Mouse (Mus musculus) hindbrain, embryonic 16.5 days (tissue): Measurements from ENCODE around the gene Pycr2. TPM values are rescaled to one million over a fixed set of nuclear protein-coding genes. Genes with fewer than 3 reads are reported as not detected.

Experiments
- ATAC-seq: fragments of 200-750 bp; cut with Nextera tagmentation; 2 replicates; pipeline ENCODE4 v1.8.0; 2017; ENCODE audit warnings: moderate TSS enrichment, moderate library complexity
- H3K27ac ChIP-seq: fragments of 300-500 bp; sonication (generic); 2 replicates; pipeline ENCODE4 v1.5.1; 2014; ENCODE audit warnings: low read depth, mild to moderate bottlenecking, control low read depth, low read length, moderate library complexity
- H3K27me3 ChIP-seq: fragments of 300-500 bp; sonication (generic); replicated peaks from 2 replicates; pipeline ENCODE4 v1.6.1; 2014; ENCODE audit warnings: low read length; ENCODE audit not compliant: control insufficient read depth, insufficient read depth
- H3K36me3 ChIP-seq: fragments of 300-500 bp; sonication (generic); 2 replicates; pipeline ENCODE4 v1.6.1; 2014; ENCODE audit warnings: mild to moderate bottlenecking, low read length, moderate library complexity, mixed read lengths; ENCODE audit not compliant: control insufficient read depth, insufficient read depth
- H3K4me1 ChIP-seq: fragments of 300-500 bp; sonication (generic); 2 replicates; pipeline ENCODE4 v1.6.1; 2014; ENCODE audit warnings: low read depth, low read length; ENCODE audit not compliant: control insufficient read depth, insufficient read depth
- H3K4me2 ChIP-seq: fragments of 300-500 bp; sonication (generic); 2 replicates; pipeline ENCODE4 v1.6.1; 2014; ENCODE audit warnings: mild to moderate bottlenecking, low read length, control low read depth, moderate library complexity
- H3K4me3 ChIP-seq: fragments of 300-500 bp; sonication (generic); 2 replicates; pipeline ENCODE4 v1.5.1; 2014; ENCODE audit warnings: mild to moderate bottlenecking, low read length, control low read depth, moderate library complexity
- H3K9ac ChIP-seq: fragments of 300-500 bp; sonication (generic); 2 replicates; pipeline ENCODE4 v1.6.1; 2014; ENCODE audit warnings: low read depth, mild to moderate bottlenecking, control low read depth, low read length, moderate library complexity
- H3K9me3 ChIP-seq: fragments of 300-500 bp; sonication (generic); 2 replicates; pipeline ENCODE4 v1.6.1; 2014; ENCODE audit warnings: mild to moderate bottlenecking, low read length, moderate library complexity; ENCODE audit not compliant: control insufficient read depth
- WGBS: fragments of 180-500 bp; shearing (Covaris S2); extraction: QIAGEN DNeasy Blood & Tissue Kit; methylation state at CpG from one replicate; pipeline ENCODE4 v1.1.7; 2014; 5-methylcytosine and 5-hydroxymethylcytosine counted together
- polyA plus RNA-seq: library from polyadenylated mRNA; unstranded; fragments of >200 nt; fragmentation: Nextera tagmentation; extraction: Ambion mirVana; gene quantifications from 2 replicates; pipeline ENCODE4 v1.2.1, GENCODE M21; 2015

Gene Pycr2
- polyA plus RNA-seq, 1 experiment from 2014 or later, result 74.6 TPM

DNA sequence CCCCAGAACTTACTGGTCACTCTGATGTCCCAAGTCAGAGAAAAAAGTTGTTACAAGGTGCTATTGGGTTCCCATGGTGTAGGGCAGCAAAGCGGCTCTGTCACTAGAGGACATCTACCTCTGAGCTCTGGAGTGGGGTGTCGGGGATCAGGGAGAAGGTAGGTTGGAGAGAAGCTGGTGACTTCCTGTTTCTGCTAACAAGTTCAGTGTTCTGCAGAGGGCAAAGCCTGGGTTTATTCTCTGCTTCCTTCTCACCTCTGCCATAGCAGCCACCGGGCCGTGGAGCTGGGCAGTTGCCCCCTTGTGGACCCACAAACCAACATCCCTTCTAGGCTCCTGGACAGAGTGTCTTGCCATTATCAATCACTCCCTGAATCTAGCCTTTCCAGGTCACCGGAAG, 8.7 kb downstream of the Pycr2 start:
- H3K4me1 ChIP-seq, result no peaks in the 10 kb centered on the region
- no peaks in the 10 kb centered on the region for H3K27me3 ChIP-seq
- no peak overlapping the region for H3K27ac ChIP-seq
- no peaks in the 10 kb centered on the region for H3K9me3 ChIP-seq
- 97% methylated on average over 5 of the region's 5 CpGs for WGBS
- H3K36me3 ChIP-seq, result peaks cover 7% of the 10 kb centered on the region
- no peak overlapping the region for H3K9ac ChIP-seq
- ATAC-seq, result no peak
- H3K4me3 ChIP-seq, result no peak overlapping the region
- no peak overlapping the region for H3K4me2 ChIP-seq

DNA sequence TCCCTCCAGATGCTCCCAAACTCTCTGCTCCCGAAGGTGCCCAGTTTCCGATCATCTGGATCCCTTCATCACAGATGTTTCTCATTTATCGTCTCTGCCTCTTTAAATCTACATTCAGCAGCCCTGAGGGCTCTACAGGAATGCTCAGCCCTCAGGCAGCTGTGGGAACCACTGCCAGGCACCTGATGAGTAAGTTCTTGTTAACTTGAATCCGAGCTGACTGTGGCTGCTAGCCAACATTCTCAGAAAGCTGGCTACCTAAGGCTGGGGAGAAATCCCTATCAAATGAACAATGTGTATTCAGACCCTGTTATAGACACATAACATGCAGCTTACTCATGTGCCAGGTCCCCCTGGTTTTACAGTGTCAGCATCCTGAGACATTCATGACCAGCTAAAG, 9.7 kb downstream of the Pycr2 start:
- Histone ChIP-seq H3K36me3 (peaks cover under 1% of the 10 kb centered on the region; the same call in 1 of the 2 replicates), H3K9ac (no peak overlapping the region), H3K4me3 (no peak overlapping the region), H3K27ac (no peak overlapping the region), H3K9me3 (no peaks in the 10 kb centered on the region), H3K4me1 (no peaks in the 10 kb centered on the region), H3K27me3 (no peaks in the 10 kb centered on the region), H3K4me2 (no peak overlapping the region)
- ATAC-seq, result no peak
- WGBS, result 55% methylated on average over 4 of the region's 4 CpGs

DNA sequence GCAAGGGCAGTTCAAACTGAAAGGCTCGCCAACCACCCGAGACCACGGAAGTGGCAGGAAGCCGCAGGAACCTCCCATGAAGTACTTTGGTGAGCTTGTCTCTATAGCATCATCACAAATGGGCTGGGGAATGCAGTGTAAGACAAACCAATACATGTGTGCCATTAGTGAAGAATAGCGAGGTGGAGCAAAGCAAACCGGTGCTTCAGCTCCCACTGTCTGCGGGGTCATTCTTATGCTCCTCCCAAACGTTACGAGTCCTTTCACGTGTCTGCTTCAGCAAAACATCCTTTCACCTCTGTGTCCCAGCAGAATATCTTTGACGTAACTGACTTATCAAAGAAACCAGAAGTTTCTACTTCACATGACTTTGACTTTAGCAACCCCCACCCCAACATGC, 12.3 kb downstream of the Pycr2 start:
- Histone ChIP-seq H3K4me1 (no peaks in the 10 kb centered on the region), H3K4me3 (no peak overlapping the region), H3K9ac (no peak overlapping the region), H3K9me3 (no peaks in the 10 kb centered on the region), H3K4me2 (no peak overlapping the region), H3K27me3 (no peaks in the 10 kb centered on the region), H3K36me3 (no peaks in the 10 kb centered on the region), H3K27ac (no peak overlapping the region)
- WGBS, result 87% methylated on average over 11 of the region's 11 CpGs
- ATAC-seq, result no peak

DNA sequence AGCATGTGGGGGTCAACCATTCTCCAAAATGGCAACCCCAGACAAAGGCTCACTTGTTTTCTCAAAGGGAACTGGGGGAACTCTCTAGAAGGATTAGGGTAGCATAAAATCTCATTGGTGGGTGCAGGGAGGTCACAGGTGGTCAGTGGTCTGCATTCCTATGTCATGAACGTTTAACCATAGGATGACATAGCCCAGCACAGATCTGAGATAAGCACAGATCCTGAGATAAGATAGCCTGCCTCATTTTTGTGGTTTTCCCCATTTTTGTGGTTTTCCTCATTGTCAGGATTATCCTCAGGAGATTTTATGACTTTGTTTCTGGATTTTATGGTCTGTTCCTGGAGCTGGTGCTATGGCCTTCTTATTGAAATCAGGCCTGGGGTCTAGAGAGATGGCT, 13.0 kb downstream of the Pycr2 start:
- no peaks in the 10 kb centered on the region for H3K4me1 ChIP-seq
- H3K4me2 ChIP-seq, result no peak overlapping the region
- H3K9me3 ChIP-seq, result no peaks in the 10 kb centered on the region
- no peak overlapping the region for H3K4me3 ChIP-seq
- H3K9ac ChIP-seq, result no peak overlapping the region
- 67% methylated on average over 1 of the region's 1 CpGs for WGBS
- H3K36me3 ChIP-seq, result no peaks in the 10 kb centered on the region
- ATAC-seq, result no peak
- H3K27me3 ChIP-seq, result no peaks in the 10 kb centered on the region
- no peak overlapping the region for H3K27ac ChIP-seq

DNA sequence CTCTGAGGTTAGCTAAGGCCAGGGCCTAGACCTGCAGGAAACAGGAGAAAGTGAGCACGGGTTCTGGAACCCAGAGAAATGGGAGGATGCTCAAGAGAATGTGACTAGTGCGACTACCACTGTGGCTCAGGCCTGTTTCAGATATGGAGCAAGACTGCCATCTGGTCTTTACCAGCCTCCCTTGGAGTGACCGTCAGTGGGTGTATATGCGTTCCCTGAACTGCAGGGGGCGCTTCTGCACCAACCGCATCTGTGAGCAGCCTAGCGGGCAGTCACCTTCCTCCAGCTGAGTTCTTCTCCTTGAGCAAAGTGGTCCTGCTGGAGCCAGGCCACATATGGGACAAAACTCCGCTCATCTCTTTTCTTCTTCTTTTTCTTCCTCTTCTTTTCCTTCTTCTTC, 15.6 kb downstream of the Pycr2 start:
- Histone ChIP-seq H3K9ac (no peak overlapping the region), H3K36me3 (no peaks in the 10 kb centered on the region), H3K27ac (no peak overlapping the region), H3K4me1 (no peaks in the 10 kb centered on the region), H3K27me3 (no peaks in the 10 kb centered on the region), H3K9me3 (no peaks in the 10 kb centered on the region), H3K4me2 (no peak overlapping the region), H3K4me3 (no peak overlapping the region)
- WGBS, result 35% methylated on average over 8 of the region's 8 CpGs
- no peak for ATAC-seq

DNA sequence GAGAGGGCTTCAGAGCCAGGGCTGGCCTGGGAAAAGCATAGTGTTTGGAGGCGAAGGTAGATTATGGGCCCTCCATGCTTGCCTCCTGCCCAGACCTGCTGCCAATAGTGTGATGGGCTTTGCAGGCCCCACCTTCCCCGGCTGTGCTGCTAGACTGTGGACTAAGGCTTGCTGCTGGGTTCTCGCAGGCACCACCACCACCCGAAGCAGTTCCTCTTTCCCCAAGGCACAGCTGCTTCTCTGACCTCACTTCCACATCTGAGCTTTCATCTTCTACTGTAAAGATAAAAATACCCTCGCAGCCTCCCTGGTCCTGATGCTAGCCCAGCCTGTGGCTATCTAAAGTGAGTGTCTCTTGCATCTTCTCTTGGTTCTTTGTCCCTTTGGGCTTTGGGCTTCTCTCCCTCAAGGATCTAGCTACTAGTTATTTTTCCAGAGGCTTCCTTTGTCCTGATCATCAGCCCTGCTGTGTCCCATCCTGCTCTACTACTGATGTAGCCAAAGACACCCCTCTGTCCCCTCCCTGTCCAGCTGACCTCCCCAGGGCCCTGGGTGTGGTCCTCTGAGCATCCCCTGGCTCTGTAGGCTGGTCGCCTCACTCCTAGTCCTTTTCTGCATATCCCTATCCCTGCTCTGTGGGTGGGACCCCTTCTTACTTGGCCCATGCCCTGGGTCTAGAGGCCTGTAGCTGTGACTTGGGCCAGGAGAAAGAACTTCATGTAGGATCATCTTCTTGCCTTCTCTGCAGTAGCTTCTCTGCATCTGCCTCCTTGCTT, 18.4 kb downstream of the Pycr2 start:
- no peak overlapping the region for H3K4me3 ChIP-seq
- no peaks in the 10 kb centered on the region for H3K9me3 ChIP-seq
- ATAC-seq, result no peak
- H3K36me3 ChIP-seq, result no peaks in the 10 kb centered on the region
- WGBS, result 77% methylated on average over 6 of the region's 6 CpGs
- no peaks in the 10 kb centered on the region for H3K4me1 ChIP-seq
- H3K9ac ChIP-seq, result no peak overlapping the region
- no peaks in the 10 kb centered on the region for H3K27me3 ChIP-seq
- no peak overlapping the region for H3K27ac ChIP-seq
- no peak overlapping the region for H3K4me2 ChIP-seq

DNA sequence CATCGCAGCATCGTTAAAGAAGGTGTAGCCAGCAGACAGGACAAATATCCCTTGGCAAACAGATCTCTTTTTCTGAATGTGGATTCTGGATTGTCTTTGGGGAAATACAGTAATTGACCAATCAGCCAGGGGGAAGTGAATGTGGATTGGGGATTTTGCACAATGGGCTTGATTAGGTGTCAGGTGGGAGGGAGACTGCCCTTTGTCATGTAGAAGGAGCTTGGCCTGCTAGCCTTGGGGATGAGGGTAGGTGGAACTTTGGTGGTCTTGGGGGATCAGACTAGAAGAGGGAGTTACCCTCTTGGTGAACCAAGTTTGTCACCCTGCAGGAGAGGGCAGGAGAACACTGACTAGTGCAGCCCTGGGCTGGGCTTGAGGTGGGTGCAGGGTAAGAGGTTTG, 20.6 kb downstream of the Pycr2 start:
- ATAC-seq, result no peak
- Histone ChIP-seq H3K27me3 (no peaks in the 10 kb centered on the region), H3K9ac (no peak overlapping the region), H3K4me1 (no peaks in the 10 kb centered on the region), H3K4me2 (no peak overlapping the region), H3K27ac (no peak overlapping the region), H3K36me3 (no peaks in the 10 kb centered on the region), H3K4me3 (no peak overlapping the region), H3K9me3 (no peaks in the 10 kb centered on the region)
- WGBS, result 32% methylated on average over 2 of the region's 2 CpGs

DNA sequence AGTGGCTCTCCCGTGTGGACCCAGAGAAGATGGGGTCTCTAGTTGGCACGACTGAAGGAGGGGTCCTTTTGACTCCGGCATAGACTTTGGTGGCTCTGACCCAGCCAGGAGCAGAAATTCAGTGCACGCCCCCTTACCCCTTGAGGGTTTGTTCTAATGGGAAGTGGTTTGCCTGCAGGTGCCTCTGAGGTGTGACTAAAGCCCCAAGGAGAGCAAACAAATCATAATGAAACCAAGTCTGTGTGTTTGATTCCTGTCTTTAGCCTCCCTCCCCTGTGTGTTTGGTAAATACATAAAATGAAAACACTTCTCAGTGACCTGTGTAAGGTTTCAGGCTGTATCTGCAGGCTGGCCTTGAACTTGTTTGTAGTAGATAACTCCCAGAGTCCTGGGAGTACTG, 22.2 kb downstream of the Pycr2 start:
- Histone ChIP-seq H3K36me3 (no peaks in the 10 kb centered on the region), H3K9me3 (no peaks in the 10 kb centered on the region), H3K27me3 (no peaks in the 10 kb centered on the region), H3K9ac (no peak overlapping the region), H3K4me1 (no peaks in the 10 kb centered on the region), H3K27ac (no peak overlapping the region), H3K4me2 (no peak overlapping the region), H3K4me3 (no peak overlapping the region)
- no peak for ATAC-seq
- 82% methylated on average over 4 of the region's 4 CpGs for WGBS

DNA sequence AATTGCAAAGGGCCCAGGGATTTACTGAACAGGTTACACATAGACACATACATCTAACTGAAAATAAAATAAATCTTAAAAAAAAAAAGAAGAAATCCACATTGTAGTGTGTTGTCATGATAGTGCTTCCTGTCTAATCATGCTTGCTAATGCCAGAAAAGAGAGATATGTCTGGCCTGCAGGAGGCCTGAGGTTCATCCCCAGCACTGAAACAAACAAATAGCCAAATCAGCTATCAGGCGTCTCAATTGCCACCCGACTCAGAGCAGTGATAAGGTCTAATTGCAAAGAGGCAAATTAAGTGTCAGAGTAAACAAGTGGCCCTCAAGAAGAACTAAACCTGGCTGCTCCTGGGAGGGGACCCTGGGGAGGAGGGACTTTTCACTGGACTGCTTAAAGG, 25.5 kb downstream of the Pycr2 start:
- Histone ChIP-seq H3K4me2 (no peak overlapping the region), H3K9me3 (no peaks in the 10 kb centered on the region), H3K27me3 (peaks cover 6% of the 10 kb centered on the region), H3K9ac (no peak overlapping the region), H3K27ac (no peak overlapping the region), H3K4me1 (no peaks in the 10 kb centered on the region), H3K36me3 (no peaks in the 10 kb centered on the region), H3K4me3 (no peak overlapping the region)
- 67% methylated on average over 2 of the region's 2 CpGs for WGBS
- no peak for ATAC-seq
